Mouse (Mus musculus): ENCODE measurements around the gene Atp2c2. TPM values are rescaled to one million over a fixed set of nuclear protein-coding genes. Genes with fewer than 3 reads are reported as not detected.

The Atp2c2 gene
- total and polyA plus RNA-seq, 3 experiments = 0.07 to 0.59 TPM; not detected in 1

- TF ChIP-seq EP300 (IDR thresholded peaks at IDR 0.05; ENCODE audit: insufficient read depth, low read depth, low read length) (no peak), CTCF (IDR thresholded peaks at IDR 0.05) (no peak), POLR2A (IDR thresholded peaks at IDR 0.05; ENCODE audit: insufficient read depth, low read depth, low read length) (no peak)
Measured at GRCm38 (mm10) chr8:119755238-119756146, 55.7 kb downstream of the Atp2c2 start.

GRCm38 (mm10) chr8:119756147-119756461 is 56.3 kb downstream of the Atp2c2 start:
- Histone ChIP-seq H3K79me2 (replicated peaks; ENCODE audit: control insufficient read depth, insufficient read depth, low read length) (no peaks in the 10 kb centered on the region), H3K9ac (ENCODE audit: low read depth, low read length) (no peak overlapping the region), H3K27ac (no peak overlapping the region), H3K36me3 (ENCODE audit: control insufficient read depth, insufficient read depth, low read length) (no peaks in the 10 kb centered on the region), H3K4me1 (ENCODE audit: control insufficient read depth, insufficient read depth, low read length) (no peaks in the 10 kb centered on the region), H3K27me3 (ENCODE audit: control insufficient read depth, insufficient read depth, low read length) (no peaks in the 10 kb centered on the region), H3K4me3 (no peak overlapping the region)
- intact Hi-C loops (cut with DNase I) = no loop called here
- WGBS = 66% methylated on average over 2 of the region's 2 CpGs
- no peak for DNase-seq
- TF ChIP-seq POLR2A (IDR thresholded peaks at IDR 0.05; ENCODE audit: insufficient read depth, low read depth, low read length) (no peak), EP300 (IDR thresholded peaks at IDR 0.05; ENCODE audit: insufficient read depth, low read depth, low read length) (no peak), CTCF (IDR thresholded peaks at IDR 0.05) (no peak)

More at GRCm38 (mm10) chr8:119755238-119756146, 55.7 kb downstream of the Atp2c2 start:
- no peak overlapping the region for H3K27ac ChIP-seq
- H3K27me3 ChIP-seq (ENCODE audit: control insufficient read depth, insufficient read depth, low read length) = no peaks in the 10 kb centered on the region
- no peak overlapping the region for H3K9ac ChIP-seq (ENCODE audit: low read depth, low read length)
- 27% methylated on average over 28 of the region's 28 CpGs for WGBS
- DNase-seq = no peak
- H3K4me1 ChIP-seq (ENCODE audit: control insufficient read depth, insufficient read depth, low read length) = no peaks in the 10 kb centered on the region
- intact Hi-C loops (cut with DNase I) = no loop called here
- H3K36me3 ChIP-seq (ENCODE audit: control insufficient read depth, insufficient read depth, low read length) = no peaks in the 10 kb centered on the region
- H3K4me3 ChIP-seq = no peak overlapping the region
- no peaks in the 10 kb centered on the region for H3K79me2 ChIP-seq (replicated peaks; ENCODE audit: control insufficient read depth, insufficient read depth, low read length)

- Histone ChIP-seq H3K4me3 (no peak overlapping the region), H3K27ac (no peak overlapping the region), H3K27me3 (ENCODE audit: control insufficient read depth, insufficient read depth, low read length) (no peaks in the 10 kb centered on the region), H3K9ac (ENCODE audit: low read depth, low read length) (no peak overlapping the region), H3K36me3 (ENCODE audit: control insufficient read depth, insufficient read depth, low read length) (no peaks in the 10 kb centered on the region), H3K4me1 (ENCODE audit: control insufficient read depth, insufficient read depth, low read length) (no peaks in the 10 kb centered on the region), H3K79me2 (replicated peaks; ENCODE audit: control insufficient read depth, insufficient read depth, low read length) (no peaks in the 10 kb centered on the region)
- WGBS = 29% methylated on average over 5 of the region's 5 CpGs
- intact Hi-C loops (cut with DNase I) = no loop called here
- no peak for TF ChIP-seq CTCF (IDR thresholded peaks at IDR 0.05)
- TF ChIP-seq EP300 (IDR thresholded peaks at IDR 0.05; ENCODE audit: insufficient read depth, low read depth, low read length) = no peak
- TF ChIP-seq POLR2A (IDR thresholded peaks at IDR 0.05; ENCODE audit: insufficient read depth, low read depth, low read length) = no peak
- peak; percentile 31 to 34 for DNase-seq
Measured at GRCm38 (mm10) chr8:119756538-119756937, 56.7 kb downstream of the Atp2c2 start.

- 81% methylated on average over 11 of the region's 11 CpGs for WGBS
- Histone ChIP-seq H3K27ac (no peak overlapping the region), H3K79me2 (replicated peaks; ENCODE audit: control insufficient read depth, insufficient read depth, low read length) (no peaks in the 10 kb centered on the region), H3K9ac (ENCODE audit: low read depth, low read length) (no peak overlapping the region), H3K4me1 (ENCODE audit: control insufficient read depth, insufficient read depth, low read length) (no peaks in the 10 kb centered on the region), H3K4me3 (no peak overlapping the region), H3K36me3 (ENCODE audit: control insufficient read depth, insufficient read depth, low read length) (no peaks in the 10 kb centered on the region), H3K27me3 (ENCODE audit: control insufficient read depth, insufficient read depth, low read length) (no peaks in the 10 kb centered on the region)
- DNase-seq = no peak
- intact Hi-C loops (cut with DNase I) = no loop called here
- TF ChIP-seq POLR2A (IDR thresholded peaks at IDR 0.05; ENCODE audit: insufficient read depth, low read depth, low read length) (no peak), CTCF (IDR thresholded peaks at IDR 0.05) (no peak), EP300 (IDR thresholded peaks at IDR 0.05; ENCODE audit: insufficient read depth, low read depth, low read length) (no peak)
Measured at GRCm38 (mm10) chr8:119761692-119762091, 61.9 kb downstream of the Atp2c2 start.

- H3K79me2 ChIP-seq (replicated peaks; ENCODE audit: control insufficient read depth, insufficient read depth, low read length) = no peaks in the 10 kb centered on the region
- 87% methylated on average over 21 of the region's 21 CpGs for WGBS
- no peaks in the 10 kb centered on the region for H3K4me1 ChIP-seq (ENCODE audit: control insufficient read depth, insufficient read depth, low read length)
- DNase-seq = no peak
- TF ChIP-seq EP300 (IDR thresholded peaks at IDR 0.05; ENCODE audit: insufficient read depth, low read depth, low read length) = no peak
- TF ChIP-seq CTCF (IDR thresholded peaks at IDR 0.05) = no peak
- TF ChIP-seq POLR2A (IDR thresholded peaks at IDR 0.05; ENCODE audit: insufficient read depth, low read depth, low read length) = no peak
- H3K36me3 ChIP-seq (ENCODE audit: control insufficient read depth, insufficient read depth, low read length) = no peaks in the 10 kb centered on the region
- no peak overlapping the region for H3K9ac ChIP-seq (ENCODE audit: low read depth, low read length)
- intact Hi-C loops (cut with DNase I) = no loop called here
- H3K27ac ChIP-seq = no peak overlapping the region
- no peak overlapping the region for H3K4me3 ChIP-seq
- no peaks in the 10 kb centered on the region for H3K27me3 ChIP-seq (ENCODE audit: control insufficient read depth, insufficient read depth, low read length)
Measured at GRCm38 (mm10) chr8:119762226-119763220, 62.7 kb downstream of the Atp2c2 start.

Data from heart, adult 2 months (tissue).